Mouse (Mus musculus) myocyte (in vitro differentiated cells): ENCODE data around the gene Jakmip3.

ENCODE experiments used
- E2F4 ChIP-seq: IDR thresholded peaks from one replicate; pipeline ENCODE4 v1.6.1; 2011; ENCODE audit warnings: mild to moderate bottlenecking, control low read depth, moderate library complexity; ENCODE audit not compliant: insufficient read depth
- POLR2A ChIP-seq: IDR thresholded peaks from one replicate; pipeline ENCODE4 v1.6.1; 2011; ENCODE audit warnings: low read depth, mild to moderate bottlenecking, control low read depth, moderate library complexity; ENCODE audit not compliant: insufficient read length

DNA sequence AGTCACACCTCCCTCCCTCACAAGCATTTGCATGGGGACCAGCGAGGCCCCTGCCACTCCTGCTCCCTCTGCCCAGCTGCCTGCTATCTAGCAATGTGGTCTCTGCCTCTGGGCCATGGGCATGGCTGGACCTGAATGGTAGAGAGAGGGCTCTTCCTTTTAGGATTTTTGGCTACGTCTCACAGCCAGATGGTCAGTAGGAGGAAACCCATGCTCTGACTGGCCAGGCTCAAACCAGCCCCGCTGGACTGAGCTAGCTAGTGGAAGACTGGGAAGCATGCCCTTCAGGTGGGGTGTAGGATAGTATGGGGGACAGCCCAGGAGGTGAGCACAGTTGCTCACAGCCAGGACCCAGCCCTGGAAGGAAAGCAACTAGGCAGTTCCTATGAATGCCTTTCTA lies 161.3 kb downstream of the Jakmip3 start:
- TF ChIP-seq E2F4 (no peak), POLR2A (no peak)
